Mouse (Mus musculus): ENCODE data around the gene Gm21188.
"Not testable (repeated sequence)": the region's sequence is repeated elsewhere in the genome, so short reads cannot be mapped to it uniquely, and the experiment has no call there.

Gene Gm21188

DNA sequence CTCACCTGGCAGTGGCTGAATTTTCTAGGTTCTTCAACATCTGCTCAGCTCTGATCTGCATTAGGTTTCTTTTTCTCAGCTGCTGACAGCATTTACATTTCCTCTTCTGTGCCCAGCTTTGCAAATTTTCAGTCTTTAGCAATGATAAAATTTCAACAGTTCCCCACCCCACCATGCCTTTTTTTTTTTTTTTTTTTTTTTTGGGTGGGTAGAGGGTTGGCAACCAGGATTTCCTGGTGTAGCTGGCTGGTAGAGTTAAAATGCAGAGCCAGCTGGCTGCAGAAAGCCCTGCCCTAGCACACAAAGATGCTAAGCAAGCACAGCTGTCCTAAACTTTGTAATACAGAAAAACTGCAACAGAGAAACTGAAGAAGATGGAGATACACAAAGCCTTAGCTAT, at the start of gene Gm21188:
Gm21188 (minus strand) TSS at position 110 of the 400 bp plus-strand sequence.
- DNase-seq (ENCODE audit: low read depth, low spot score), result not testable (repeated sequence)

DNA sequence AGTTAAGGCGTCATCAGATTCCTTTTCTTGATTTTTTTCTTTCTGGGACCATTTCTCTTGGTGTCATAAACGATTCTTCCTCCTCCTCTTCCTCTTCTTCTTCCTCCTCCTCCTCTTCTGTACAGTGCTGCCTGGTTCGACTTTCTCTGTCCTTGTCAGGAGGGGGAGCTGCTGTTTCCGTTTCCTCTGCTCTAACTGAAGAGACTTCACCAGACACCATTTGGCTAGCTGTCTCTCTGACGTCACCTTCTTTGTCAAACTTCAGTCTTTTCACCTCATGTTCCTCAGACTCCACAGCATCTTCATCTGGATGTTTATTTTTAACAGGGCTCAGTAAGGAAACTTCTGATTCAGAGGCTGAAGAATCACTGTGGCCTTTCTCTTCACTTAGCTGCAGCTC, 47.3 kb upstream of the Gm21188 start:
- DNase-seq (ENCODE audit: low read depth, low spot score), result not testable (repeated sequence)

DNA sequence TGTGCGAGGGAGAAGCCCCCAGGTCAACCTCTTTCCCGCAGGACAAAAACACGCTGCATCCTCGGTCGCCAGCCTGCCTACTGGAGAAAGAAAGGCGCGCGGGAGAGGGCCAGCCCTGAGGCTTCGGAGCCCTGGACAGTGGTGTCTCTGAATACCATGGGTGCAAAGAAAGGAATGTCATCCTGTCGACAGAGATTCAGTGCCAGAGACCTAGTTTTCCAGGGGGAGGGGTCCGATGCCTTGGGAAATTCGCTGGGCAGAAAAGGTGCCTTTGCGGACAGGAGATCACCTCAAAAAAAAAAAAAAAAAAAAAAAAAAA, 44.9 kb upstream of the Gm21188 start:
- not testable (repeated sequence) for DNase-seq (ENCODE audit: low read depth, low spot score)

GRCm38 (mm10) chr13:120096241-120096937, 44.4 kb upstream of the Gm21188 start:
- not testable (repeated sequence) for DNase-seq (ENCODE audit: low read depth, low spot score)

GRCm38 (mm10) chr13:120092950-120093349, 41.0 kb upstream of the Gm21188 start:
- DNase-seq (ENCODE audit: low read depth, low spot score), result not testable (repeated sequence)

DNA sequence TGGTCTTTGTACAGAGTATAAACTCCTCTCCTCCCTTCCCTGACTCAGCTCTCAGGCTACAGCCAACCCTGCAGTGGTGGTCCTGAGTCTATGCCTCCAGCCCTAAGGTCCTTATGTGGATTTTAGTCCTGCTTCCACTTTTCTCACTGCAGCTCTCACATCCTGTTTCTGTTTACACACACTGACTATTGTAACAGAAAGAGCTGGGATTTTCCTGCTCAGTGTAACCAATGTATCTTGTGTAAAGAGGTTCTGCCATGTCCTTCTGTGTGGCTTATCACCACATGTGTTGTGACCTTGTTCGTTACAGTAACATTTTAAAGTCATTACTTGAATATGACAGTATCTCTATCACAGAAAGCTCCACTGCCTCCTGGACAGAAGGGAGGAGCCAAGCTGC, 27.6 kb upstream of the Gm21188 start:
- not testable (repeated sequence) for DNase-seq (ENCODE audit: low read depth, low spot score)

DNA sequence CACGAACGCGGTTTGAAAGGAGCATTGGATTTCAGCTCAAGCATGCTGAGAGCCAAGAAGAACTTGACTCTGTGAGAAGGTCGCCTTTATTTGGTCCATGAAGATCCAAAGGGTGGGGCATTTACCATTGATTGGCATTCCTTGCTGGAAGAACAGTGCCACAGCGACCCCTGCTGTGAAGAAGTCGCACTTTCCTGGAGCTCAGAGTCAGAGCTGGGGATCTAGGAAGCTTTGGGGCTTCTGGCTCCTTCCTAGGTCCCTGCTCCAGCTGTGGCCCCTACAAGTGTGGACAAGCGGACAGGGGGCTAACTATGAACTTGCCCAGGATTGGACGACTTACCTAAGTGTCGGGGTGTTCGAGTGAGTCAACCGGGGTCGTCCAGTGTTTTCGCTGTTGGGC, 18.9 kb upstream of the Gm21188 start:
- DNase-seq (ENCODE audit: low read depth, low spot score), result not testable (repeated sequence)

DNA sequence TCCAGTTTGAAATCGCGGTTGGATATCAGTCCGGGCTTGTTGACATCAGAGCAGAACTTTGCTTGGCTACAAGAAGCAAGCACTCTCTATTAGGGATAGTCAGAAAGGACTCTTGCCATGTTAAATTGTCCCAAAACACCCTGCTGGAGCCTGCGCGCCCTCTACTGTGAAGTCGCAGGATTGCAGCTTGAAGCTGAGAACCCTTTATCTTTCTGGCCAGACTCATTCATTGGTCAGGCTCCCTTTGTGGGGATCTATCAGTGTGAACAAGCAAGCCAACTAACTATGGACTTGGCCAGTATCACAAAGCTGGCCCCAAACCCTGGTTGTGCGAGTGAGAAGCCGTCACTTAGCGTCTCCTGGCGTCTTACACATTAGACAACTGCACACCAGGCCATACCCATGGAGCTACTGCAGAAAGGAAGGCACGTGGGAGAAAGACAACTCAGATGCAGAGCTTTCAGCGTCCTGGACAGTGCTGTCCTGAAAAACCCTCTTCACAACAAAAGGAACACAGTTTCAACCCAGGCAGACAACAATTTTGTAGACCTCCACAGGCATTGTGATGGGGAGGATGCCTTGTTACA, 18.1 kb upstream of the Gm21188 start:
- not testable (repeated sequence) for DNase-seq (ENCODE audit: low read depth, low spot score)

DNA sequence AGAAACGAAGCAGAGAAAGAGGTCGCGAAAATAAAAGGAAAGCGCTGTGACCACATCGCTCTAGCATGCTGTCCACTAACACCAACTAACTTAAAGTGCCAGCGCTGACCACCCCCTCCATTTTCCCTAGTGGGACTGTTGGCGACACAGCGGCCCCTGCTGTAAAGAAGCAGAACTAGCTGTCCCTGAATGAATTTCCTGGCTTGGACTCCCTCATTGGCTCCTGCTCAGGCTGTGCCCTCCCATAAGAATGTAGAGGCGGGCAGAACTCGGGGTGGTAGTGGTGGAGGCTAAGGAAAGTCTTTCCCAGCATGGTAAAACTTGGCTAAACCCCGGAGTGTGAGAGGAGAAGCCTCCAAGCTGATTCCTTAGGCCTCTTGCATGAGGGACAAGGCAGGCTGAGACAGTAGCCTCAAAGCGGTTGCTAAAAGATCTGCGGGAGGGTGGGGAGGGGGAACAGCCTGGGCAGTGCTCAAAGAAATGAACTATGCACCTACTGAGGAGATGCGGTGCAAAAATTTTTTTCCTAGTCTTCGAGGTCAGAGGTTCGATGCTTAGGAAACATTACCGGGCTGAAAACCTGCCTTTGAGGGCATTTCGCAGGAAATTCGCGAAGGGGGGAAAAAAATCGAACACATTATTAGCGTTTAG, 11.6 kb upstream of the Gm21188 start:
- not testable (repeated sequence) for DNase-seq (ENCODE audit: low read depth, low spot score)

- not testable (repeated sequence) for DNase-seq (ENCODE audit: low read depth, low spot score)
Observed at GRCm38 (mm10) chr13:120062903-120063302, 10.9 kb upstream of the Gm21188 start.

DNA sequence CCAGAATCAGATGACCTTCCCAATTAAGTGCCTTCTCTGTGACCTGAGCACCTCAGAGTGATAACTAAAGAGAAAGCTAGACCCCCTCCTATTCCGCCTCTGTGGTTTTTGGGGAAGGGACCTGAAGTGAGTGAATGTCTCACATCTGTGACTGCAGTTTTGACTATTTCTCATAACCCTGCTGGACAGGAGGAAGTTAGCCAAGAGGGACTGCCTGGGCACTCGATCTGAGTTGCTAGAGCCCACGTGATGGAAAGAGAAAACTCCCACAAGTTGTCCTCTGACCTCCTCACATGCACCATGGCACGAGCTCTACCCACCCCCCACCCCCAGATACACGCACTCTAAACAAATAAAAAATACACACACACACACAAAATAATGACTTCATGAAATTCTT, 3.4 kb downstream of the Gm21188 start:
- not testable (repeated sequence) for DNase-seq (ENCODE audit: low read depth, low spot score)

DNA sequence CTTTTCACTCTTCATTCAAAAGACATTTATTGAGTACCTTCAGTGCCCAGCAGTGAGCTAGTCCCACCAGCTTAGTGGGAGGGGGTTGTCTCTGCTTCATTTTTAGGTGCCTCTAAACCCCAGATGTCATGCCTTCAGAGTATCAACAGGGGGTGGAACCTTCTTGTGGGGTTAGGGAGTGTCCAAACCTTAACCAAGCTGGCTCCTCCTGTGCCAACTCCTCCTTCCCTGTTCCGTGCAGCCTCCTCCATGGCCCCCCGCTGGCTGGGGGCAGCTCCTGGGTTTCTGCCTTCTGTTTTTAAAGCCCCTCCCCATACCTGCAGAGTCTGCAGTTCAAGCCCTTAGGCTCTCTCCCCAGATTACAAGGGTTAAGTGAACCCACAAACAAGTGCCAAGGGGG, 3.8 kb downstream of the Gm21188 start:
- DNase-seq (ENCODE audit: low read depth, low spot score), result not testable (repeated sequence)

- not testable (repeated sequence) for DNase-seq (ENCODE audit: low read depth, low spot score)
Observed at GRCm38 (mm10) chr13:120046422-120047209, 5.4 kb downstream of the Gm21188 start.

GRCm38 (mm10) chr13:120041145-120041544, 10.8 kb downstream of the Gm21188 start:
- peak; percentile 66 for DNase-seq (ENCODE audit: low read depth, low spot score)

DNA sequence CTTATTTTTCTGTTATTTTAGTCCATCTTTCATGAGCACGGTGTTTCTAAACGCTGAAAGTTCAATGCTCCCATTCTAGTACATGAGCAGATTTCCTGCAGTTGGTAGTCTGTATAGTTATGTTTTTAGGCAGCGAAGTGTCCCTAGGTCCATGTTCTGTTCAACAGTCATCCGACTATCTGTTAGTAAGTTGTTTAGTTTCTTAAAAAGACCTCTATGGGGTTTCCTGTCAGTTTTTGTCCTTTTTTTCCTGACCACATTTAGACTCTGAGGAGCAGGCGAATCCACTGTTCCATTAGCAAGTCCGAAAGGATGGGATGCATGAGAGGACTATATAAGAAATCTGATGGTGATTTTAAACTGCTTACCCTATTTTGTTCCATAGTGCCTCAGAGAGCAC, 14.1 kb downstream of the Gm21188 start:
- not testable (repeated sequence) for DNase-seq (ENCODE audit: low read depth, low spot score)

- DNase-seq (ENCODE audit: low read depth, low spot score), result not testable (repeated sequence)
Observed at GRCm38 (mm10) chr13:120036577-120037115, 15.3 kb downstream of the Gm21188 start.

DNA sequence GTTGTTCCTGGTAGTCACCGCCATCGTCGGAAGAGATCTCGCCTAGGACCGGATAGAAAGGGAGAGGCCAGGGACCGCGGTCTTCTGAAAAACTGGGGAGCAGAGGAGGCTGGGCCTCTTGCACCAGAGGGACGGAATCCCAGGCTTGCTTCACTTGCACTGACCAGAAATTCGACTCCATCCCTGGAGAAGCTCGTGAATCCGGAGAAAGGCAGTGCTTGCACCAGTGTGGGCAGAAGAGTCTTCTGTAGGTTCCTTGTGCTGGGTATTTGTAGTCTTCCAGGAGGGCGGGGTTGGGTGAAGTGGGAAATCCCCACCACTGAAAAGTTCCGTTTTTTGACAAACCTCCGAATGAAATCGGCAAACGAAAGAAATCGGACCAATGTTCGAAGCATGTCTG, 16.8 kb downstream of the Gm21188 start:
- DNase-seq (ENCODE audit: low read depth, low spot score), result not testable (repeated sequence)

GRCm38 (mm10) chr13:120034637-120035036, 17.4 kb downstream of the Gm21188 start:
- DNase-seq (ENCODE audit: low read depth, low spot score), result not testable (repeated sequence)

GRCm38 (mm10) chr13:120033516-120034190, 18.3 kb downstream of the Gm21188 start:
- peak; percentile 48 for DNase-seq (ENCODE audit: low read depth, low spot score)

DNA sequence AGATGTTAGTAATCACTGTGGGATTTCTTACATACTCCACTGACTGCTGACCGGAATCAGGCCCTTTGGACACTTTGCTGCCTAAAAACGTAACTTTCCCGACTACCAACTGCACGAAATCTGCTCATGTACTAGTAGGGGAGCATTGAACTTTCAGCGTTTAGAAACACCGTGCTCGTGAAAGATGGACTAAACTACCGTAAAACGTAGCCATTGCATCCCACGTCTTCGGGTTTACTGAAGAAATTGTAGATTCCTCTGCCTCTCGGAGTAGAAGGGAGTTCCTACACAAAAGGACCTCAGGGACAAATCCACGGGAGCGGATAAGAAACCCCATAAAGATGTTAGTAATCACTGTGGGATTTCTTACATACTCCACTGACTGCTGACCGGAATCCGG, 20.3 kb downstream of the Gm21188 start:
- DNase-seq (ENCODE audit: low read depth, low spot score), result not testable (repeated sequence)

DNA sequence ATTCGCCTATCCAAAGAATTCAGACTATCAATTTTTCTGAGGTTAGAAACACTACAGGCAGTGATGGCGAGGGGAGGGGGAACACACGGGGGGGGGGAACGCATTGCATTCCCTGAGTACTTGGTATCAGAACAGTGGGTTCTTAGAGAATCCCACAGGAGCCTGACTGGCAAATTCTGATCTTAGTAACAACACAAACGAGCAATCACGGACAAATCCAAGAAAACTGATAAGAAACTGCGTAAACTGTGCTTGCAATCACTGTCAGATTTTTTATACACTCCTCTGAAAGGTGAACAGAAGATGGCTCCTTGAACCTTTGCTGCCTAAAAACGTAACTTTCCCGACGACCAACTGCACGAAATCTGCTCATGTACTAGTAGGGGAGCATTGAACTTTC, 24.6 kb downstream of the Gm21188 start:
- peak; percentile 77 for DNase-seq (ENCODE audit: low read depth, low spot score)

Measured in ES-CJ7 (cell line).